29 mouse cellular contexts compared by ENCODE assay signal in genomic region chr11:114706358-114706757, GRCm38 (mm10). TPM values are rescaled to one million over a fixed set of nuclear protein-coding genes. Genes with fewer than 3 reads are reported as not detected.
"Had no signal": no experiment of that assay in that cellular context is flagged by ENCODE, and none has a peak within 500 bp of the region (broad histone marks: within the 10 kb centered on the region; RNA-seq: fewer than 3 reads in every experiment).

No protein-coding gene starts in this region.

- H3K36me3 ChIP-seq: forebrain, embryonic 12.5 days had no signal

- ATAC-seq: forebrain, embryonic 13.5 days; forebrain, embryonic 14.5 days; forebrain, embryonic 15.5 days; forebrain, embryonic 16.5 days; forebrain, postnatal 0 days had no signal

- H3K27me3 ChIP-seq: embryonic facial prominence, embryonic 12.5 days; embryonic facial prominence, embryonic 13.5 days; embryonic facial prominence, embryonic 15.5 days; forebrain, embryonic 12.5 days; forebrain, embryonic 13.5 days; forebrain, embryonic 15.5 days had no signal

- H3K27ac ChIP-seq: embryonic facial prominence, embryonic 10.5 days; embryonic facial prominence, embryonic 12.5 days; embryonic facial prominence, embryonic 13.5 days; embryonic facial prominence, embryonic 15.5 days; forebrain, embryonic 10.5 days; forebrain, embryonic 12.5 days; forebrain, embryonic 13.5 days; forebrain, embryonic 15.5 days; gastrocnemius, adult 2 months; heart, adult 2 months; heart, embryonic 10.5 days had no signal

- H3K4me2 ChIP-seq: embryonic facial prominence, embryonic 12.5 days; embryonic facial prominence, embryonic 13.5 days; embryonic facial prominence, embryonic 15.5 days; forebrain, embryonic 12.5 days; forebrain, embryonic 13.5 days; forebrain, embryonic 15.5 days had no signal

- H3K4me3 ChIP-seq: embryonic facial prominence, embryonic 10.5 days; embryonic facial prominence, embryonic 12.5 days; embryonic facial prominence, embryonic 13.5 days; embryonic facial prominence, embryonic 15.5 days; erythroblast, embryonic 14.5 days; forebrain, embryonic 10.5 days; forebrain, embryonic 12.5 days; forebrain, embryonic 13.5 days; forebrain, embryonic 15.5 days; gastrocnemius, adult 2 months; heart, adult 2 months; heart, embryonic 10.5 days had no signal

- DNase-seq: cerebellum, adult 9-11 months; cerebellum, postnatal 10 days; cerebellum, postnatal 14 days; cerebellum, postnatal 25 days; cerebellum, postnatal 36 days; embryo, embryonic 11 days; forebrain, postnatal 0 days; gastrocnemius, adult 2 months; gastrocnemius, postnatal 10 days; gastrocnemius, postnatal 14 days; gastrocnemius, postnatal 25 days; gastrocnemius, postnatal 36 days; heart, adult 11 months; heart, adult 18-20 months; heart, adult 2 months had no signal

- H3K9me3 ChIP-seq: embryonic facial prominence, embryonic 10.5 days; embryonic facial prominence, embryonic 12.5 days; embryonic facial prominence, embryonic 13.5 days; embryonic facial prominence, embryonic 15.5 days; forebrain, embryonic 10.5 days; forebrain, embryonic 12.5 days; forebrain, embryonic 13.5 days; forebrain, embryonic 15.5 days; heart, embryonic 10.5 days had no signal

- H3K9ac ChIP-seq: embryonic facial prominence, embryonic 12.5 days; embryonic facial prominence, embryonic 13.5 days; embryonic facial prominence, embryonic 15.5 days; forebrain, embryonic 12.5 days; forebrain, embryonic 13.5 days; forebrain, embryonic 15.5 days; forebrain, postnatal 0 days had no signal

RNA-seq across cellular contexts. Expression of gene Dnaic2, which starts 20.9 kb away (rescaled TPM):
- total RNA-seq: gastrocnemius, adult 8-10 months; granulocyte monocyte progenitor cell, adult 5-6 weeks had no signal
- polyA plus RNA-seq: erythroblast, embryonic 14.5 days had no signal

RNA-seq across cellular contexts. Expression of gene Kif19a, which starts 58.8 kb away (rescaled TPM):
- total RNA-seq: granulocyte monocyte progenitor cell, adult 5-6 weeks had no signal
- polyA plus RNA-seq: erythroblast, embryonic 14.5 days had no signal
